Mouse (Mus musculus) thymus, adult 18-20 months (tissue): Measurements from ENCODE around the gene Ear6.
A peak's percentile ranks its signal among the peaks of the same experiment; 100 is the strongest.

ENCODE experiments used
- DNase-seq, 2 experiments: peaks; one replicate each; pipeline ENCODE4 v3.0.0; 2022; ENCODE audit warnings: mixed read lengths in 2 of 2

Gene Ear6

GRCm38 (mm10) chr14:51895071-51895470, 41.6 kb downstream of the Ear6 start:
- DNase-seq, result no peak

- no peak for DNase-seq
Measured at GRCm38 (mm10) chr14:51896019-51896418, 42.5 kb downstream of the Ear6 start.

GRCm38 (mm10) chr14:51896539-51897170, 43.2 kb downstream of the Ear6 start:
- no peak for DNase-seq

GRCm38 (mm10) chr14:51899351-51899750, 45.9 kb downstream of the Ear6 start:
- DNase-seq, result no peak

- peak; percentile 37 to 56 for DNase-seq
Measured at GRCm38 (mm10) chr14:51902806-51903710, 49.6 kb downstream of the Ear6 start.

GRCm38 (mm10) chr14:51903782-51904181, 50.3 kb downstream of the Ear6 start:
- no peak for DNase-seq
